Mouse (Mus musculus): ENCODE results near the gene Ctnnd1. TPM values are rescaled to one million over a fixed set of nuclear protein-coding genes. Genes with fewer than 3 reads are reported as not detected.
A peak's percentile ranks its signal among the peaks of the same experiment; 100 is the strongest.

The Ctnnd1 gene
- total RNA-seq, 2 experiments from 2014 or later: 62.2 to 63.7 TPM

GRCm38 (mm10) chr2:84647051-84647568 lies 3.5 kb downstream of the Ctnnd1 start:
- no peak for DNase-seq (ENCODE audit: low spot score in 2 of 2)

GRCm38 (mm10) chr2:84646138-84646537 lies 4.4 kb downstream of the Ctnnd1 start:
- DNase-seq (ENCODE audit: low spot score in 2 of 2): no peak

- no peak for DNase-seq (ENCODE audit: low spot score in 2 of 2)
Observed at GRCm38 (mm10) chr2:84640833-84641232, 9.7 kb downstream of the Ctnnd1 start.

- DNase-seq (ENCODE audit: low spot score in 2 of 2): no peak
Observed at GRCm38 (mm10) chr2:84638428-84639220, 11.9 kb downstream of the Ctnnd1 start.

GRCm38 (mm10) chr2:84637452-84638165 lies 13.0 kb downstream of the Ctnnd1 start:
- DNase-seq (ENCODE audit: low spot score in 2 of 2): no peak

- no peak for DNase-seq (ENCODE audit: low spot score in 2 of 2)
Observed at GRCm38 (mm10) chr2:84636231-84636741, 14.3 kb downstream of the Ctnnd1 start.

- peak; percentile 76 to 79 for DNase-seq (ENCODE audit: low spot score in 2 of 2)
Observed at GRCm38 (mm10) chr2:84635611-84636010, 15.0 kb downstream of the Ctnnd1 start.

GRCm38 (mm10) chr2:84634934-84635482 lies 15.6 kb downstream of the Ctnnd1 start:
- no peak for DNase-seq (ENCODE audit: low spot score in 2 of 2)

GRCm38 (mm10) chr2:84634006-84634405 lies 16.6 kb downstream of the Ctnnd1 start:
- no peak for DNase-seq (ENCODE audit: low spot score in 2 of 2)

- DNase-seq (ENCODE audit: low spot score in 2 of 2): no peak
Observed at GRCm38 (mm10) chr2:84632999-84633398, 17.6 kb downstream of the Ctnnd1 start.

GRCm38 (mm10) chr2:84632001-84632400 lies 18.6 kb downstream of the Ctnnd1 start:
- DNase-seq (ENCODE audit: low spot score in 2 of 2): no peak

GRCm38 (mm10) chr2:84627036-84627435 lies 23.5 kb downstream of the Ctnnd1 start:
- no peak for DNase-seq (ENCODE audit: low spot score in 2 of 2)

GRCm38 (mm10) chr2:84626366-84626975 lies 24.1 kb downstream of the Ctnnd1 start:
- no peak for DNase-seq (ENCODE audit: low spot score in 2 of 2)

- no peak for DNase-seq (ENCODE audit: low spot score in 2 of 2)
Observed at GRCm38 (mm10) chr2:84624201-84624600, 26.4 kb downstream of the Ctnnd1 start.

- DNase-seq (ENCODE audit: low spot score in 2 of 2): no peak
Observed at GRCm38 (mm10) chr2:84623428-84624119, 27.0 kb downstream of the Ctnnd1 start.

- no peak for DNase-seq (ENCODE audit: low spot score in 2 of 2)
Observed at GRCm38 (mm10) chr2:84622668-84623067, 27.9 kb downstream of the Ctnnd1 start.

GRCm38 (mm10) chr2:84619646-84620340 lies 30.8 kb downstream of the Ctnnd1 start:
- DNase-seq (ENCODE audit: low spot score in 2 of 2): no peak

- DNase-seq (ENCODE audit: low spot score in 2 of 2): no peak
Observed at GRCm38 (mm10) chr2:84618914-84619313, 31.7 kb downstream of the Ctnnd1 start.

GRCm38 (mm10) chr2:84617637-84618515 lies 32.7 kb downstream of the Ctnnd1 start:
- DNase-seq (ENCODE audit: low spot score in 2 of 2): peak; percentile 32 to 51

Data from layer of hippocampus, postnatal 10 days (tissue).